Mouse (Mus musculus): ENCODE results near the gene Nek3. TPM values are rescaled to one million over a fixed set of nuclear protein-coding genes. Genes with fewer than 3 reads are reported as not detected.

Gene Nek3
- total and polyA plus RNA-seq, 3 experiments, result 3.4 to 4.7 (median 4.4) TPM

DNA sequence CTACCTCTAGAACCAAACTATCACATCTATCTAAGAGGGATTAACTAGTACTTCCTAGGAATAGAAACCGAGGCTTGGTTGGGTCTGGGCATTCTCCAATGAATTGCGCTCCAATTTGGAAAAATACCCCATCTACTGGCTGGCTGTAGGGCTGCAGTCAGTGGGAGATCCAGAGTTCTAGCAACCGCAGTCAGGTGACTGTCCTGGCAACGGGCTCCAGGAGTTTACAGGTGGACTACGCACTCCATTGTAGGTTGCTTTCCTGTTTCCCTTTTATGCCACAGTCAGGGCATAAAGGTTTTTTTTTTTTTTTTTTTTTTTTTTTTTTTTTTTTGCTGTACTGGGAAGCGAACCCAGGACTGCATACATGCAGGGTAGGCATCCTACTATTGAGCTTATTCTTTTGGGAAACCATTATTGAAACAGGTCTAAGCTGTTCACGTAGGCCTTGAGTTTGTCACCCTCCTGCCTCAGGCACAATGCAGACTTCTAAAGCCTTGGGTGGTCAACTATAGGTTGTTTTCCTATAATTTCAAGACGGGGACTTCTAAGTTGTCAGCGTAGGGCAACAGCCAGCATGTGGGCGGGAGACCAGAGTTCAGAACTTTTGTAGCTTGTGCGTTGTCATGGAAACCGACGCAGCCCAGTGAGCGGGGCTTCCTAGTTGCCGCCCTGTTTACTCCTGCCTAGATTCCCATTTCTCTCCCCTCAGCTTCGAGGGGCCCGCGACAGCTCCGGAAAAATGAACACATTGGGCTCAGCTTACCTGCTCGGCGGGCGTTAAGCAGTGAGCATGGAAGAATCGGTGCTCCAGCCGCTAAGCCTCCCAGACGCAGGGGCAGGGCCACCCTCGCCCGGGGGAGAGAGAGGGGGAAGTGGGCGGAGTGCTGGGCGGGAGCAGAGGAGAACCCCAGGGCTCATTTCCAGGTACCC lies 41.7 kb downstream of the Nek3 start, which contains the start of gene Nek5:
Nek5 (minus strand) TSS at position 834 of the 933 bp plus-strand sequence.
- peak; percentile 2 for DNase-seq (ENCODE audit: extremely low read depth)
- Histone ChIP-seq H3K9ac (ENCODE audit: insufficient read depth, low read depth) (no peak within 1 kb of the TSS), H3K4me3 (replicated peaks in 1 of 3; ENCODE audit: low read depth in 2 of 3, low read length in 2 of 3, poor library complexity in 1 of 3) (no peak within 1 kb of the TSS)

DNA sequence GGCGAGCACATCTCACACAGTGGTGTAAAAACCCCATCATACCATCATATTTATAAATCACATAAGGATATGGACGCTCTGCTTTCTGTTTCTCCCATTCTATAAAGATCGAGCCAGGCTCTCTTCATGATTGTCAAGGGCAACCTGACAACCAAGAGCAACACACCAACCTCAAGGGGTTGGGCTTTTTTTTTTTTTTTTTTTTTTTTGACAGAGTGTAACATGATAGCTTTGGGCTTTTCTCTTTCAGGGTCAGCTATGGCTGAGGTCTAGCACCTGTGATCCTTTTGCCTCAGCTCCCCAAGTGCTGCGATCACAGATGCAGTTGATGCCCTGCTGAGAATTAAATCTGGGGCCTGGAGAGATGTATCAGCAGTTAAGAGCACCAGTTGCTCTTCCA lies 59.2 kb downstream of the Nek3 start:
- Histone ChIP-seq H3K4me3 (replicated peaks in 1 of 3; ENCODE audit: low read depth in 2 of 3, low read length in 2 of 3, poor library complexity in 1 of 3) (no peak overlapping the region), H3K4me1 (ENCODE audit: control insufficient read depth in 1 of 2, insufficient read depth in 2 of 2) (peaks cover 4% of the 10 kb centered on the region in 2 experiments; a peak in 3 of 4 replicates), H3K4me2 (ENCODE audit: insufficient read depth, low read depth, poor library complexity, severe bottlenecking) (no peak overlapping the region), H3K9me3 (replicated peaks; ENCODE audit: low read length) (no peaks in the 10 kb centered on the region), H3K27me3 (replicated peaks) (no peaks in the 10 kb centered on the region), H3K27ac (ENCODE audit: insufficient read depth, low read depth) (no peak overlapping the region), H3K9ac (ENCODE audit: insufficient read depth, low read depth) (no peak overlapping the region), H3K79me2 (replicated peaks; ENCODE audit: control insufficient read depth, extremely low read depth, insufficient read depth, poor library complexity, severe bottlenecking) (no peaks in the 10 kb centered on the region), H3K36me3 (replicated peaks in 1 of 2; ENCODE audit: control insufficient read depth in 1 of 2, insufficient read depth in 1 of 2, low read length in 1 of 2) (no peaks in the 10 kb centered on the region)
- in situ Hi-C loops (cut with MboI; ENCODE audit: low pct_ligation_motif_present, low pct_unique_long_range_greater_than_20kb, low sequenced_read_pairs) (no loop called here), dilution Hi-C loops (cut with MboI; ENCODE audit: extremely low pct_ligation_motif_present, extremely low pct_unique_long_range_greater_than_20kb, low sequenced_read_pairs) (no loop called here)
- DNase-seq (ENCODE audit: extremely low read depth), result no peak
- TF ChIP-seq ZNF384 (IDR thresholded peaks at IDR 0.05; ENCODE audit: low read depth, low read length), result peak; percentile 75; the same call in 1 of the 2 replicates
- TF ChIP-seq CTCF (conservative IDR thresholded peaks at IDR 0.05 in 1 of 2, IDR thresholded peaks at IDR 0.05 in 1 of 2; ENCODE audit: low read depth in 2 of 2, low read length in 2 of 2), result no peak
- TF ChIP-seq GABPA (IDR thresholded peaks at IDR 0.05; ENCODE audit: insufficient replicate concordance, low read depth, low read length), result no peak
- no peak for TF ChIP-seq SIN3A (IDR thresholded peaks at IDR 0.05; ENCODE audit: low read length)
- TF ChIP-seq UBTF (IDR thresholded peaks at IDR 0.05; ENCODE audit: low read depth, low read length), result no peak

More for the DNA sequence above, 41.7 kb downstream of the Nek3 start, which contains the start of gene Nek5:
- Histone ChIP-seq H3K4me2 (ENCODE audit: insufficient read depth, low read depth, poor library complexity, severe bottlenecking) (no peak within 1 kb of the TSS), H3K36me3 (replicated peaks in 1 of 2; ENCODE audit: control insufficient read depth in 1 of 2, insufficient read depth in 1 of 2, low read length in 1 of 2) (peaks cover 12 to 33% of the 10 kb centered on the region in 2 experiments), H3K27ac (ENCODE audit: insufficient read depth, low read depth) (no peak within 1 kb of the TSS), H3K4me1 (ENCODE audit: control insufficient read depth in 1 of 2, insufficient read depth in 2 of 2) (no peaks in the 10 kb centered on the region), H3K27me3 (replicated peaks) (no peaks in the 10 kb centered on the region), H3K79me2 (replicated peaks; ENCODE audit: control insufficient read depth, extremely low read depth, insufficient read depth, poor library complexity, severe bottlenecking) (no peaks in the 10 kb centered on the region), H3K9me3 (replicated peaks; ENCODE audit: low read length) (no peaks in the 10 kb centered on the region)
- in situ Hi-C loops (cut with MboI; ENCODE audit: low pct_ligation_motif_present, low pct_unique_long_range_greater_than_20kb, low sequenced_read_pairs) (no loop called here), dilution Hi-C loops (cut with MboI; ENCODE audit: extremely low pct_ligation_motif_present, extremely low pct_unique_long_range_greater_than_20kb, low sequenced_read_pairs) (no loop called here)
- no peak for TF ChIP-seq ZKSCAN1 (IDR thresholded peaks at IDR 0.05; ENCODE audit: borderline replicate concordance, low read depth, low read length)
- no peak for TF ChIP-seq CHD1 (IDR thresholded peaks at IDR 0.05; ENCODE audit: low read depth, low read length)
- TF ChIP-seq ZNF384 (IDR thresholded peaks at IDR 0.05; ENCODE audit: low read depth, low read length), result 0 out of 2 replicates have a peak, but pooled peaks have one; percentile 54
- TF ChIP-seq RAD21 (IDR thresholded peaks at IDR 0.05; ENCODE audit: low read depth, low read length), result peak; percentile 8
- TF ChIP-seq E2F4 (IDR thresholded peaks at IDR 0.05; ENCODE audit: insufficient replicate concordance, low read depth, low read length), result no peak
- no peak for TF ChIP-seq NRF1 (IDR thresholded peaks at IDR 0.05; ENCODE audit: low read depth, low read length)
- no peak for TF ChIP-seq HCFC1 (IDR thresholded peaks at IDR 0.05; ENCODE audit: low read depth, low read length)
- TF ChIP-seq CTCF (conservative IDR thresholded peaks at IDR 0.05 in 1 of 2, IDR thresholded peaks at IDR 0.05 in 1 of 2; ENCODE audit: low read depth in 2 of 2, low read length in 2 of 2), result peak; percentile 9 to 51; a peak in 2 of 4 replicates
- TF ChIP-seq IRF4 (IDR thresholded peaks at IDR 0.05; ENCODE audit: low read depth, low read length), result no peak
- no peak for TF ChIP-seq BHLHE40 (IDR thresholded peaks at IDR 0.05; ENCODE audit: low read depth, low read length)
- no peak for TF ChIP-seq MXI1 (IDR thresholded peaks at IDR 0.05; ENCODE audit: low read depth, low read length)
- TF ChIP-seq SMC3 (IDR thresholded peaks at IDR 0.05; ENCODE audit: low read depth, low read length), result peak; percentile 11; the same call in 1 of the 2 replicates
